Mouse (Mus musculus) midbrain, embryonic 13.5 days (tissue): ENCODE measurements at regions not wholly inside any gene's neighbourhood (a gene's known extent, or its start where the extent isn't known, plus 50 kb on each side); places are given as distances from the start of the nearest gene placed in this dataset.

Experiments used
- ATAC-seq: fragments of 200-750 bp; cut with Nextera tagmentation; 2 replicates; pipeline ENCODE4 v1.8.0; 2017; ENCODE audit warnings: mild to moderate bottlenecking, moderate TSS enrichment, moderate library complexity
- H3K27ac ChIP-seq: fragments of 300-500 bp; sonication (generic); 2 replicates; pipeline ENCODE4 v1.5.1; 2015; ENCODE audit warnings: inconsistent platforms, mild to moderate bottlenecking, moderate library complexity
- H3K27me3 ChIP-seq: fragments of 300-500 bp; sonication (generic); 2 replicates; pipeline ENCODE4 v1.6.1; 2015; ENCODE audit warnings: mild to moderate bottlenecking, inconsistent platforms
- H3K36me3 ChIP-seq: fragments of 300-500 bp; sonication (generic); 2 replicates; pipeline ENCODE4 v1.6.1; 2015; ENCODE audit warnings: mild to moderate bottlenecking, inconsistent platforms
- H3K4me1 ChIP-seq: fragments of 300-500 bp; sonication (generic); replicated peaks from 2 replicates; pipeline ENCODE4 v1.6.1; 2015; ENCODE audit warnings: inconsistent platforms
- H3K4me2 ChIP-seq: fragments of 300-500 bp; sonication (generic); replicated peaks from 2 replicates; pipeline ENCODE4 v1.6.1; 2015; ENCODE audit warnings: moderate library complexity, mild to moderate bottlenecking, inconsistent platforms
- H3K4me3 ChIP-seq: fragments of 300-500 bp; sonication (generic); replicated peaks from 2 replicates; pipeline ENCODE4 v1.5.1; 2015; ENCODE audit warnings: mild to moderate bottlenecking, inconsistent platforms
- H3K9ac ChIP-seq: fragments of 300-500 bp; sonication (generic); replicated peaks from 2 replicates; pipeline ENCODE4 v1.6.1; 2015; ENCODE audit warnings: mild to moderate bottlenecking, inconsistent platforms
- H3K9me3 ChIP-seq: fragments of 300-500 bp; sonication (generic); 2 replicates; pipeline ENCODE4 v1.6.1; 2016; ENCODE audit warnings: mild to moderate bottlenecking, inconsistent platforms
- WGBS: fragments of 180-500 bp; shearing (Covaris S2); methylation state at CpG from one replicate; pipeline ENCODE4 v1.1.7; 2015; 5-methylcytosine and 5-hydroxymethylcytosine counted together

DNA sequence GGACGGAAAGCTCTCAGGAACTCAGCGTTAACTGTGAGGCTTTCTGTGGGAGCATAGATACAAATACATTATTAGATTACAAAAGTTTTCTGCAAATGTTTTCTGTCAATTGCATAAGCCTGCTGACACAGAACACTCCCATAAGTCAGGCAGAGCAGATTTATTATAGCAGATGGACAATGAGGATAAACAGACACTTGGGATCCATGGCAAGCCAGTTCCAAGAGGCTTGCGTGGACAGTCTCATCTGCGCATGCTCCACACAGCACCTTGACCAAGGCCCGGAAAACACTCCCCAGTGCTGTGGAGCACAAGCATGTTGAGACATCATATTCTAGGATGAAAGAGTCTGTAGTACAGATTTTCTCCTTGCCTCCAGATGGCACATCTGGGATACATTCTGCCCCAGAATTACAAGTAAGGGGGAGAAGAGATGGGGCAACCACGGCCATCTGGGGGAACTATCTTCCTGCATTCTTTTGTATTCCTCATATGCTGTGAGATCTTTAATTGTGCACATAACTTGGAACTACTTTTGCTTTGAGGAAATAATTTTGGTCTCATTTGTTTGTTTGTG lies 62.7 kb upstream of the Kiz start:
- H3K9ac ChIP-seq = no peak overlapping the region
- H3K27ac ChIP-seq = no peak overlapping the region
- H3K4me1 ChIP-seq = peaks cover 5% of the 10 kb centered on the region
- WGBS = 88% methylated on average over 6 of the region's 6 CpGs
- 0 out of 2 replicates have a peak, but pooled peaks cover 5% of the 10 kb centered on the region for H3K27me3 ChIP-seq
- no peaks in the 10 kb centered on the region for H3K36me3 ChIP-seq
- H3K4me2 ChIP-seq = no peak overlapping the region
- H3K4me3 ChIP-seq = no peak overlapping the region
- no peak for ATAC-seq
- peaks cover 6% of the 10 kb centered on the region; the same call in 1 of the 2 replicates for H3K9me3 ChIP-seq

DNA sequence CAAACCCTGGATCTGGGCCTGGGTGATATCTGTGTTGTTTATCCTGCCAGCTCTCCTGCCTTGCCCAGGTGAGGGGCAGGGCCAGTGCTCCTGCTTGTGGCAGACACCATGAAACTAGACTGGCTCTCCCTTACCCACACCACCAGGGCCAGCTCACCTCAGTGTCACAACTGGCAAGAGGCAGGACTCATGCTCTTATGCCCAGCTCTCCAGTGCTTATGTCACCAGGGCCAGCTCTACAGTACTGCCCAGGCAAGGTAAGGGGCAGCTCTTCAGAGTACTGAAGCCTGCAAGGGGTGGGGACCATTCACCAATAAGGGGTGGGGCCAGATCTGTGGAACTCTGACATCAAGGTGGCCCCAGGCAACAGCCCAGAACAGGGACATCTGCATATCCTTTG lies 52.7 kb upstream of the Kiz start:
- Histone ChIP-seq H3K4me3 (no peak overlapping the region), H3K27ac (no peak overlapping the region), H3K4me1 (no peaks in the 10 kb centered on the region), H3K4me2 (no peak overlapping the region), H3K36me3 (no peaks in the 10 kb centered on the region), H3K9ac (no peak overlapping the region), H3K27me3 (no peaks in the 10 kb centered on the region), H3K9me3 (peaks cover 6% of the 10 kb centered on the region)
- ATAC-seq = no peak
